Mouse (Mus musculus) stomach, postnatal 0 days (tissue): ENCODE data around the gene Hist1h3e. TPM values are rescaled to one million over a fixed set of nuclear protein-coding genes. Genes with fewer than 3 reads are reported as not detected.
"Not testable (repeated sequence)": the region's sequence is repeated elsewhere in the genome, so short reads cannot be mapped to it uniquely, and the experiment has no call there.

ENCODE experiments used
- ATAC-seq: fragments of 200-750 bp; cut with Nextera tagmentation; 2 replicates; pipeline ENCODE4 v1.8.0; 2017; ENCODE audit not compliant: low FRiP score, low TSS enrichment
- DNase-seq: peaks from one replicate; pipeline ENCODE4 v3.0.0-alpha.2; 2016; ENCODE audit warnings: low spot score
- H3K27ac ChIP-seq: fragments of 300-500 bp; sonication (generic); replicated peaks from 2 replicates; pipeline ENCODE4 v1.5.1; 2014; ENCODE audit warnings: mild to moderate bottlenecking, control low read depth
- H3K27me3 ChIP-seq: fragments of 300-500 bp; sonication (generic); 2 replicates; pipeline ENCODE4 v1.6.1; 2014; ENCODE audit warnings: low read length; ENCODE audit not compliant: control insufficient read depth, insufficient read depth
- H3K36me3 ChIP-seq: fragments of 300-500 bp; sonication (generic); 2 replicates; pipeline ENCODE4 v1.6.1; 2014; ENCODE audit warnings: low read length, mixed read lengths; ENCODE audit not compliant: control insufficient read depth, insufficient read depth
- H3K4me1 ChIP-seq: fragments of 300-500 bp; sonication (generic); replicated peaks from 2 replicates; pipeline ENCODE4 v1.6.1; 2014; ENCODE audit warnings: antibody characterized with exemption; ENCODE audit not compliant: control insufficient read depth, insufficient read depth
- H3K4me2 ChIP-seq: fragments of 300-500 bp; sonication (generic); replicated peaks from 2 replicates; pipeline ENCODE4 v1.6.1; 2014; ENCODE audit warnings: low read depth, mild to moderate bottlenecking, control low read depth, moderate library complexity
- H3K4me3 ChIP-seq: fragments of 300-500 bp; sonication (generic); 2 replicates; pipeline ENCODE4 v1.5.1; 2014; ENCODE audit warnings: low read depth, low read length, control low read depth
- H3K9ac ChIP-seq: fragments of 300-500 bp; sonication (generic); 2 replicates; pipeline ENCODE4 v1.6.1; 2014; ENCODE audit warnings: mild to moderate bottlenecking, low read length, control low read depth, mixed read lengths
- H3K9me3 ChIP-seq: fragments of 300-500 bp; sonication (generic); 2 replicates; pipeline ENCODE4 v1.6.1; 2016; ENCODE audit warnings: low read length; ENCODE audit not compliant: control insufficient read depth
- CTCF ChIP-seq: IDR thresholded peaks from 2 replicates; pipeline ENCODE4 v1.5.1; 2016; ENCODE audit warnings: antibody characterized with exemption, low read depth, mild to moderate bottlenecking, moderate library complexity
- EP300 ChIP-seq: optimal IDR thresholded peaks from 2 replicates; pipeline ENCODE3; 2016; ENCODE audit warnings: antibody characterized with exemption
- WGBS: fragments of 180-500 bp; shearing (Covaris S2); extraction: QIAGEN DNeasy Blood & Tissue Kit; methylation state at CpG from one replicate; pipeline ENCODE4 v1.1.7; 2014; 5-methylcytosine and 5-hydroxymethylcytosine counted together
- polyA plus RNA-seq: library from polyadenylated mRNA; unstranded; fragments of >200 nt; fragmentation: Nextera tagmentation; extraction: Ambion mirVana; gene quantifications from 2 replicates; pipeline ENCODE4 v1.2.1, GENCODE M21; 2015

The Hist1h3e gene
- polyA plus RNA-seq, 1 experiment from 2014 or later = 3.3 TPM

- TF ChIP-seq EP300 = no peak
- Histone ChIP-seq H3K4me3 (no peak overlapping the region), H3K27ac (no peak overlapping the region), H3K9ac (no peak overlapping the region), H3K4me2 (no peak overlapping the region), H3K27me3 (no peaks in the 10 kb centered on the region), H3K4me1 (no peaks in the 10 kb centered on the region), H3K36me3 (no peaks in the 10 kb centered on the region), H3K9me3 (no peaks in the 10 kb centered on the region)
- no peak for ATAC-seq
- WGBS = 83% methylated on average over 3 of the region's 3 CpGs
- DNase-seq = no peak
These were observed 20.7 kb downstream of the Hist1h3e start for GRCm38 (mm10) chr13:23541497-23541896.

- 67% methylated on average over 1 of the region's 1 CpGs for whole genome bisulfite sequencing
- not testable (repeated sequence) for H3K4me2 ChIP-seq, H3K27me3 ChIP-seq, H3K27ac ChIP-seq, H3K9ac ChIP-seq, DNase-seq, H3K9me3 ChIP-seq, H3K4me3 ChIP-seq, H3K36me3 ChIP-seq, H3K4me1 ChIP-seq, ATAC-seq
These were observed 22.3 kb downstream of the Hist1h3e start for GRCm38 (mm10) chr13:23539821-23540220.

GRCm38 (mm10) chr13:23538249-23538648, 23.9 kb downstream of the Hist1h3e start:
- no peak overlapping the region for H3K9ac ChIP-seq
- no peak overlapping the region for H3K27ac ChIP-seq
- DNase-seq (no peak), ATAC-seq (no peak)
- 69% methylated on average over 5 of the region's 5 CpGs for WGBS
- no peak overlapping the region for H3K4me3 ChIP-seq
- TF ChIP-seq CTCF (no peak), EP300 (no peak)
- H3K4me2 ChIP-seq = no peak overlapping the region
- no peaks in the 10 kb centered on the region for H3K36me3 ChIP-seq
- no peaks in the 10 kb centered on the region for H3K9me3 ChIP-seq
- no peaks in the 10 kb centered on the region for H3K27me3 ChIP-seq
- H3K4me1 ChIP-seq = no peaks in the 10 kb centered on the region

GRCm38 (mm10) chr13:23537006-23537710, 25.0 kb downstream of the Hist1h3e start:
- H3K4me3 ChIP-seq = no peak overlapping the region
- no peak overlapping the region for H3K4me2 ChIP-seq
- H3K27ac ChIP-seq = no peak overlapping the region
- H3K9ac ChIP-seq = no peak overlapping the region
- no peak for ATAC-seq
- H3K4me1 ChIP-seq = no peaks in the 10 kb centered on the region
- H3K27me3 ChIP-seq = no peaks in the 10 kb centered on the region
- TF ChIP-seq EP300 (no peak), CTCF (no peak)
- no peaks in the 10 kb centered on the region for H3K36me3 ChIP-seq
- WGBS = 69% methylated on average over 3 of the region's 3 CpGs
- H3K9me3 ChIP-seq = no peaks in the 10 kb centered on the region
- DNase-seq = no peak

GRCm38 (mm10) chr13:23536076-23536822, 25.9 kb downstream of the Hist1h3e start:
- Histone ChIP-seq H3K4me2 (peak overlapping the region; percentile 73), H3K36me3 (no peaks in the 10 kb centered on the region), H3K27ac (no peak overlapping the region), H3K9ac (peak overlapping the region; percentile 35; the same call in 1 of the 2 replicates), H3K9me3 (no peaks in the 10 kb centered on the region), H3K4me3 (peak overlapping the region; percentile 45), H3K27me3 (no peaks in the 10 kb centered on the region), H3K4me1 (no peaks in the 10 kb centered on the region)
- ATAC-seq (no peak), DNase-seq (no peak)
- WGBS = 14% methylated on average over 7 of the region's 7 CpGs
- TF ChIP-seq CTCF (no peak), EP300 (no peak)

GRCm38 (mm10) chr13:23535137-23536075, 26.8 kb downstream of the Hist1h3e start, which contains the start of gene Hist1h3g:
Gene Hist1h3g, plus strand, starts transcription at chr13:23535422.
- not testable (repeated sequence) for H3K36me3 ChIP-seq, H3K4me1 ChIP-seq, H3K27me3 ChIP-seq, H3K9me3 ChIP-seq
- Histone ChIP-seq H3K4me2 (peak within 1 kb of the TSS; percentile 73), H3K27ac (peak within 1 kb of the TSS; percentile 74), H3K4me3 (peak within 1 kb of the TSS; percentile 45), H3K9ac (peak within 1 kb of the TSS; percentile 57)
- peak; percentile 87 for ATAC-seq
- DNase-seq = peak; percentile 86
- whole genome bisulfite sequencing = under 1% methylated on average over 37 of the region's 62 CpGs
